Mouse (Mus musculus) c-Kit-positive CD71-positive TER-119-positive erythroid progenitor cells, embryonic 14.5 days (primary cell): ENCODE results near the gene Tinf2.

Experiments
- DNase-seq: peaks from one replicate; pipeline ENCODE4 v3.0.0-alpha.2; 2013; ENCODE audit warnings: low spot score

The Tinf2 gene

DNA sequence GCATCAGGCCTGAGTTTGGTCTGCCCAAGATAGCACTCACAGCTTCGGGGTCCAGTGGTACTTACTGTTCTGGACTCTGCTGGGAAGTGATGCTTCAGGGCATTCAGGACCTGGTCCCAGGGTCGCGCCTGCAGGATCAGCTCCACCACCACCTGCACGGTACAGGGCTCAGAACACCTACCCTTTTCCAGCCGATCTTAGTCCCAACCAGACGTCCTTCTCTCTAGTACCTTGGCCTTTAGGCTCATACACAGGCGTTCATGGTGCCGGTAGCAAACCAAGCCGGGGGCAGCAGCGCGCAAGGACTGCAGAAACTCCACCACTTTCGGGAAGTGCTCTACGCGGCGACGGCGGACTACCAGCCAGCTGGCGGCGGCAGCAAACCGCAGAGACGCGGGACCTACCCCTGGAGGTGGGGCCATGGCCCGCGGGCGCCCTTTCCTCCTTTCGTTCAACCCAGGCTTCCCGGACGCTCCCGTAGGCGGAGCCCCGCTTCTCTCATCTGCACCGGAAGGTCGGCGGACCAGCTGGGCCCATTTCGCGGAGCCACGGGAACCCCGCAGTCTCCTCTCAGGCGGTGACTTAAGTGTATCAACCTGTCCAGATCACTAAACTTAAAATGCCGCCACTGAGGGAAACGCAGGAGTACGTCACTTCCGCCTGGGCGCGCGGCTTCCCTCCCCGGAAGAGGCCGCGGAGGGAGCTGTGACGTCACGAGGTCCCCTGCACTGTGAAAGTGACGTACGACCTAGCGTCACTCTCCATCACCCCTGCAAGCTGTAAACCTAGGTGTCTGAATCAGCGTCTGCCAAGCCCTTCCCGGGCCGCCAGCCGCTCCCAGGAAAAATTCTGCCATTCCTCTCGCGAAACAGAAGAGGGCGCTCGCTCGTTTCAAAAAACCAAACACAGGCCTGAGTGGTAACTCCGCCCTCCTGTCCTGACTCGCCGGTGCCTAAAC, at the start of gene Tinf2:
Gene Tinf2 (minus strand): TSS at position 661 of the 958 bp plus-strand sequence.
- peak; percentile 96 for DNase-seq

DNA sequence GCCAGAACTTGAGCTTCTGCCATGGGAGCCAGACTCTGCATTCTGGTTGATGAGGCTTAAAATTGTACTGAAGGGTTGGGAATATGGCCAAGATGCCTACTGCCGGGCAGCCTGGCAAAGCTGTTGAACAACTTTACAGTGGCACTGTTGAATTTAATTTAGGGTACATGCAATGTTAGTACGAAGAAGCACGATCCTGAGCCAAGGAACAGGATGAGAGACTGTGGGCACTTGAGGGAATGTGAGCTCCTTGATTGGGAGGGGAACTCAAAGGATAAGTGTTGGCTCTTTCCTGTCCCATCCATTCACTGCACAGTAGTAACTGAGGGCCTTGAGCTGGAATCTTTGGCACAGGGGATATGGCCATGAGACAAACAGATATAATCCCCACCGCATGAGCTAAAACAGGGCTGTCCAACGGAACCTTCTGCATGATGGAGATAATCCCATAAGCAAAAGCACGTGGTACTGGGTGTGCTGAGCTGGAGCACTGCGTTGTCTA, 49.0 kb upstream of the Tinf2 start:
- no peak for DNase-seq

DNA sequence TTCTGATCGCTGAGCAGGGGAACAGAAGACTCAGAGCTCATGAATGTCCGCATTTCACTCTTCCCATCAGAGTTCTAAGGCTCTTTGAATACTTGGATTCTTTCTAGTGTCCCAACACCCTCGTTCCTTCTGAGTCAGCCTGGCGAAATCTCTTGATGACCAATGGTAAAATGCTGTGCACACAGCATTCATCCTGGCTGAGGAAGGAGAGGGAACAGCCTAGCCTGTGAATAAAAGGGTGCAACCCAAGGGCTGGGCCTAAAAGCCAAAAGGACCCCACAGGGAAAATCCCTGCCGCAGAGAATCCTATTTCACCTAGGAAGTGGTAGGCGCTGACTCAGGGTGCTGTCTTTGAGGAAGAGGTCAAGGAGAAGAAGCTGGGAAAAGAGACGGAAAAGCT, 48.5 kb upstream of the Tinf2 start:
- no peak for DNase-seq

DNA sequence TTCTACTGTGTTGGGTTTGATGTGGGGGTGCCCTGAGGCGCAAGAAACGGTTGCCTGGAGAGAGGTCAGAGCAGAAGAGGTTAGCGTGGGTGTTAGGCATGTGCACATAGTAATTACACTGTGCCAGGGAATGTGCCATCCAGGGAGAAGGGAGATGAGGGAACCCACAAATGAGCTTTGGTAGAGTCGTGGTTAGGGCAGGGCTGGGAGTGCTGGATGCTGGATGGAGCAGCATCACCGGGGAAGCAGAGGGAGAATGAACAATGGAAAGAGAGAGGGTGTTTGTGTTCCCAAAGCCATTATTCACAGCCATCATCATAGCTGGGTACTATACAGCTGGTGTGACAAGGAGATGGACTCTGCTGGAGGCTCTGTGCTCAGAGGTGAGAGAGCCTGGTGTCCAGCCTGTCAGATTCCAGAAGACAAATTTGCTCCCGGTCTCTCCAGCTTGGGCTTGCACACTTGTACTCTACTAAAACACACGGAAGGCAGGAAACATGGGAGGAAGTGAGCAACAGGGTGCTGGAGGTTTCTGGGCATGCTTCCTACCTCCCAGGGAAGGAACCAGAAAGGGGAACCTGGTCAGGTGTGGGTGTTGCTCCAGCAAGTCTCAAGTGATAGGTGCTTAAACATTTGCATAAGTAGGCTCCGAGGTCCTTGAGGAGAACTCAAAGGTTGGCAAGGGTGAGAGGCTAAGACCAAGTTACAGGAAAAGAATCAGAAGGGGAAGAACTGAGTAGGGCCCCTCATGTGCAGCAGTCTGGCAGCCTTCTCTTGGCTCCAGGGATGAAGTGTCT, 46.5 kb upstream of the Tinf2 start:
- DNase-seq: no peak

DNA sequence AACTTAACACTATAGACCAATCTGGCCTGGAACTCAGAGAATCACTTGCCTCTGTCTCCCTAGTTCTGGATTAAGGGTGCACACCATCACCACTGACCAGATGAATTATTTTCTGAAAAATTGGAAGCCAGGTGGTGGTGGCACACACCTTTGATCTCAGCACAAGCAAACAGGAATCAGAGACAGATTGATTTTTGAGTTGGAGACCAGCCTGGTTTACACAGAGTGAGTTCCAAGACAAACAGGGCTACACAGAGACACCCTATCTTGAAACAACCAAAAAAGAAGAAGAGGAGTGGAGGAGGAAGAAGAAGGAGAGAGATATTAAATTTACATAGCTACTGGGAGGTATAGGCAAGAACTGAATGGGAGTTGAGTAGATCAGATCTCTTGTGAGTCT, 44.6 kb upstream of the Tinf2 start:
- no peak for DNase-seq

DNA sequence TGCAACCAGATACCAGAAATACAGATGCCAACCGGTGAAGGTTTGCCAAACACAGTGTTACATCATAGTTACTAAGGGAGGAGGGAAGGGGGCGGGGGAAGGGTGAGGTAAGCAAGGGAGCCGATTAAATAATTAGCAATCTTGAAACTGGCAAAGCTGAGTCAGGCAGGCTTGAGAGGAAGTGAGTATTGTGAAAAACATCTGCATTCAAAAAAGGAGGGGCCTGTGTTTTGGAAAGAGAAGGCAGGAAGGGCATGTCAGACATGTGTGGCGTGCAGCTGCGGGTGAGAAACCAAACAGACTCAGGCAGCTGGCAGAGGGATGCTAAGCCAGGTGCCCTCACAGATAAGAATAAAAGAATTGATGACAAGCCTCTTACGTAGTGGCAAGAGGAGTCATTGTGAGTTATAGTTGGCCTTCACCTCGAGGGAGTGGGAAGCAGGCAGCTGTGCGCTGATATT, 42.8 kb upstream of the Tinf2 start:
- DNase-seq: no peak

DNA sequence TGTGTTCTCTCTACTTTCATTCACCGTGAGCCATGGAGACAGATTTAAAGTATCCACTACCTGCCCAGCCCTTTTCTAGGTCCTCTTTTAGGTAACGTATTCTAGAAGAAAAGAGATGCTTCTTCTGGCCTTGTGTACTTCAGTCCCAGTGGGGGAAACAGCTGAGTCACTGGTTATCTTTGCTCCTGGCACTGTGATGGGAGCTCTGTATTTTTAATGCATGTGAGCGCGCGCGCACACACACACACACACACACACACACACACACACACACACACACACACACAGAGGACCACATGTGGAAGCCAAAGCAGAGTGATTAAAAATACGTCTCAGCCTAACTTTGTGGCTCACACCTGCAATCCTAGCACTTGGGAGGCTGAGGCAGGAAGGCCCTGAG, 41.8 kb upstream of the Tinf2 start:
- DNase-seq: no peak

DNA sequence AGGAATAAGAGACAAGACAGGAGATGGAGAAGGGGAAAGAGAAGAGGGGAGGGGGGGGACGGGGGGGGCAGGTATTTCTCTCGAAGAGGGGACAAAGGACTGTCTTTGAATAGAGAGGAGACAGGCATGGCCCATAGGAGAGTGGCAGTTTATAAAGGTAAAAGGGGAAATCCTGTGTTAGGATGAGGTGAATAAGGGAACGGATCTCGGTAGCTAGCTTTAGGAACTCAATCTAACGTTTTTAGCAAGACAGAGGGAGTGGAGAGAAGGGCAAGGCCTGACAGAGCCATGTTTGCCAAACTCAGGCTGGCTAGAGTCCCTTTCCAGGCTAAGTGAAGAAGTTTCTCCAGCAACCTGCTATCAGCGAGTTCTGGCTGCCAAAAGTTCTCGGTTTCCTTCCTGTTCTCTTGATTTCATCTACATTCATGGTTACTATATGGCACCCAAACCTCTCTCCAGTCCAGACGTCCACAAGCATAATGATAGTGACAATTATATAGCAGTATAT, 40.9 kb upstream of the Tinf2 start:
- DNase-seq: no peak

DNA sequence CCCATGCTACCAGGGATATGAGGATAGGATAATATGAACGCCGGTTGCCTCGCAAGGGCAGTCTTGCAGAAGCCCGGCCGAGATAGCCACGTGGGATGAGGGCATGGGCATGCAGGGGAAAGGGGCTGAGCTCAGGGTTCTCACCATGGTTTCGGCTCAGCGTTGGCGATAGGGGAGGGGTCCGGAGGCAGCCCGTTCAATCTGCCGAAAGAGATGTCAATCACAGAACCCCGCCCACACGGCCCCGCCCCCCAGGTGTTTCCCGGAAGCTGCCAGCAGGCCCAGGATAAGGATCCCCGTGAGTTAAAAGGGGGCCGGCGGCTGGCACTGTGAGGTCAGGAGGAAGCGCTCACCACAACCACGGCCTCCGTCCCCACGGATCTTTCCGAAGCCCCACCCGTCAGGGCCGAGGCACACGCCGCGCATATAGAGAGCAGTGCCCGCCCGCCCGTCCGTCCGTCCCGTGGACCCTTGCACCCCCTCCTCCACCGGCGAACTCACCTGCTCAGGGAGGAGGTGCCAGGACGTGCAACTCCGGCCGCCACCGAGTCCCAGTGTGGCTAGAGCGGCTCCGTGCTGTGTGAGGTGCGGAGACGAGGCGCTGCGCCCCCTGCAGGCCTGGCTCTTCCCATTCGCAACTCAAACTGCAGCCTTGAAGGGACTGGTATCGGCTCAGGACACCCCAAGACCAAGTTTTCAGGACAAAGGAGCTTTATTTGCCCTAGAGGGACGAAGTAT, 40.2 kb upstream of the Tinf2 start, which contains the start of gene Rabggta:
Gene Rabggta (minus strand): TSS at position 564 of the 738 bp plus-strand sequence.
- peak; percentile 91 for DNase-seq

DNA sequence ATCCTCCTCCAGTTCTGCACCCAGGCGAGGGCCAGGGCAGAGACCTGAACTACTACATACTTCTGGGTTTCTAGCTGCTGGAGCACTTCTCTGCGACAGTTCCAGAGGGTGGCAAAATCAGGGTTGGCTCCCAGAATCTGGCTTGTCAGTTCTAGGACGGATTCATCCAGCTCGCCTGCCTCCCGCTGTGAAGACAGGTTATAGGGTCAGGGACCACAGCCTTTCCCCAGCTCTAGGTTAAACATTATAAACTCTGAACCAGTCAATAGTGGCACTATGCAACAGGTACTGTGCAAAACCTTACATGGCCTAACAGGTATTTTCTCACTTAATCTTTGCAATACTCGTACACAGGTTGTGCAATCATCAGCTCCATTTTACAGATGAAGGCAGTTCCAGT, 39.5 kb upstream of the Tinf2 start:
- DNase-seq: no peak

DNA sequence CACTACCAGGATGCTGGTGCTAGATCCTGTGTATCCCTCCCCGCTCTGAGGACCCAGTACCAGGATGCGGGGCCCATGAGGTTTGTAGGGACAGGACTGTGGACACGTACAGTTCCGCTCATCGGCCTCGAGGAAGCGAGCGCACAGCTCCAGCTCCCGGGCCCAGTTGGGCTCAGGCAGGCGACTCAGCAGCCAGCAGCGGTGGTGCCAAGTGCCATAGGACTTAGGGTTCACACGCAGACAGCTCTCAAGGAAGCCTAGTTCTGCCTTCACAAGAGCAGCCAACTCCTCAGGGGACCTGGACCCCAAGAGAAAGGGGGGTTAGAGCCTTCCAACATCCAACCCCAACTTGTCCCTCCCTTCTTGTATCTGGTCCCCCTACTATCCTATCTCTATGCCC, 39.0 kb upstream of the Tinf2 start:
- DNase-seq: no peak

DNA sequence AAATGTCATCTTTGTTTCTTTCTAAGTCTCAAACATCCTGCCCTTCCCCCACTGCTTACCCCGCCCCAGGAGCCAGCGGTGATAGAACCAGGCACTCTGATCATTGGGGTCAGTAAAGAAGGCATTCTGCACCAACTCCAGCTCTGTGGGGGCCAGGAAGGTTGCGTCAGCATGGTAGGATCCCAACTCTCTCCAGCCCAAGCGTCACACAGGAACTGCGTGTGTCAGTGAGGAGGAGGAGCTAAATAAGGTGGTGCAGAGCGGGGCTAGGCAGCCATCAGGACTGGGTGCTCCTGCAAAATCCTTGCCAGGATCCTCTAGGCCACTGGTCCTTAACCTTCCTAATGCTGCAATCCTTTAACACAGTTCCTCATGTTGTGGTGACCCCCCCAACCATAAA, 38.1 kb upstream of the Tinf2 start:
- no peak for DNase-seq

DNA sequence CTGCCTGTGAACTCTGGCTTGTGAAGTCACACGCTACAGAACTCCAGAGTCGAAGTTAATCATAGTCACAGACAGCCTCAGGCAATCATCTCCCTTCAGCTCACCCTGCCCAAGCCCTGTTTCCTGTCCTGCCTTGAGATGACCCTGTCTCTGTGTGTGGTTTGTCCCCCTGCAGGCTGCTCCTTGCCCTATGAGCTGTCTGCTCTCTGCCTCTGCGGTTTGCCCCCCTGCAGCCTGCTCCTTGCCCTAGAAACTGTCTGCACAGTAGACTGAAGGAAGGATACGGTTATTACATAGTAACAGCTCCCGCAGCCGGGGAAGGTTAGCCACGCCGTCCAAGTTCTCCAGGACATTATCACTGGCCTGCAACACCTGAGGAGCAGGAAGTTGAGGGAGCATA, 35.3 kb upstream of the Tinf2 start:
- DNase-seq: no peak

DNA sequence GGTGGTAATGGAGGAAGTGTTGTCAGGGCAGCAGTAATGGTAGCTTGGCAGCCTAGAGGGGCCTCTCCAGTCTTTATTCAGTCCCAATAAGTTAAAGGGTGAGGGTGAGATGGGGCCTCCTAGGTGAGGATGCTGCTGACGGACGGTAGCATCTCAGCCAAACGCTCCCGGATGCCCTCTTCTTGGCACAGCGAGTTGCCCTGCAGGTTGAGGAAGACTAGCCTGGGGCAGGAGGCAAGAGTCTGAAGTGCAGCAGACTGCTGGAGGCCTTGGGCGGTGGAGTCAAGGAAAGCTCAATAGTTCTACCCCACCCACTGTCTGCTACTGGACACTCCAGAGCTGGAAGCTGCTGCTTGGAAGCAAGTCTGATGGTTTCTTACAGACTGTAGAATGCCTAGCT, 34.7 kb upstream of the Tinf2 start:
- DNase-seq: no peak

DNA sequence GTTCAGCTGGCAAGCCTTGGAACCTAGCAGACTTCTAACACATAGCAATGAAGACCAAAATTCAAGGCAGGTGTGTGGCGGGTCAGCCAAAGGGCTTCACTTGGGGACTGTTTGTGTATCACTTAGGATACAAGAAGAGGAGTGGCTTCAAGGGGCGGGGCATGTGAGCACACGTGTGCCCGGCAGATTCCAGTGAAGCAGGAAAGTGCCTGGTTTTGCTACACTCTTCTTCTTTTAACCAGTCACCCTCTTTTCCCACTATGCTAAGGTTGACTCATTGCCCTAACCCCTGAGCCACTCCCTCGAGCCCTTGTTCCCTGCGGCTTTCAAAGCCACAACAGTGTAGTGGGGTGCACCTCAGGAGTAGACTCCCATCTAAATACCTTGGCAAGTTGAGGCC, 33.3 kb upstream of the Tinf2 start:
- no peak for DNase-seq

DNA sequence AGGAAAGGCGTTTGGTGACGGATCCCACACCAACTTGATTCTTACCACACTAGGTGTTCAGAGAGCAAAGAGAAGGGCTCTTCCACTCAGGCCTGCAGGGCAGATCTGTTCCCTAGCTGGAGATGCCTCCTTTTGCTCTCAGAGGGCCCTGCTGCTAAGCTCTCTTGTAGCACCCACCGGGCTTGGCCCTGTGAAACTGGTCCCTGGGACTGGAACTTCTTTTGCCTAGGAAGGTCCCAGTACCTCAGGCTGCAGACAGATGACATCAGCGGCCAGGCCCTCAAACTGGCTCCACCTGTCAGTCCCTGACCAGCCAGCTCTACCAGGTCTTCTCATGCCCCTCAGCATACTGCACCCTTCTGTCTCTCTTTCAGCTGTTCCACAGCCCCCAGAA, 32.1 kb upstream of the Tinf2 start, which contains the start of gene Tgm1:
Gene Tgm1 (minus strand): TSS at position 198 of the 394 bp plus-strand sequence.
- no peak for DNase-seq

DNA sequence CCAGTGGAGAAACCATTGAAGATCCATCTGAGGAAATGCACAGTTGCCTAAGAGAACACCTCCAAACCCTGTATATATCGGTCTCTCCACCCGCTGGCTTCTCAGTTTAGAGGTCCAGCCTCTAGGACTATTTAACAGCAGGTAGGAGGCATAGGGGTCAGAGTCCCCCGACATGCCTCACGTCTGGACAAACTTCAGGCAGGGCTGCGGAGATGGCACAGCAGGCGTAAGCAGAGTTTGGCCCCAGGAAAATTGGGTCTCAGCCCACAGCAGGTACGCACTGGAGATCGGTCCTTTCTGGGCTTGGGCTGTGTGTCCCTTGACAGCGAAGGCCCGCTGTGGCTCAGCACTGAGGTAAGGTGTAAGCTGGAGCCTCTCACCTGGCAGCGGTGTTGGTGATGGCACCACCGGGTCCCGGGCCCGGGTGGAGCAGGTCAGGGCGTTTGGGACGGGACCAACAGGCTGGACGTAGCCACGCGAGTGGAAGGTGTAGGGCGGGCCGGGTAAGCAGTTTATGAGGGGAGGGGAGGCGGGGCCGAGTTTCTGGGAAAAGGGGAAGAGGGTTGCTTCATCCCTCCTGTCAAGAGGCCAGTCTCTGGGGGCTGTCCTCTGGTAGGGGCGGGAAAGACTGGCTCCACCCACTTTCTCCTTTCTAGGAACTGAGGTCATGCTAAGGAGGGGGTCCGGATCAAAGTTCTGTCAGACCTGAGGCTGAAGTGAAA, 31.5 kb upstream of the Tinf2 start:
- DNase-seq: no peak

DNA sequence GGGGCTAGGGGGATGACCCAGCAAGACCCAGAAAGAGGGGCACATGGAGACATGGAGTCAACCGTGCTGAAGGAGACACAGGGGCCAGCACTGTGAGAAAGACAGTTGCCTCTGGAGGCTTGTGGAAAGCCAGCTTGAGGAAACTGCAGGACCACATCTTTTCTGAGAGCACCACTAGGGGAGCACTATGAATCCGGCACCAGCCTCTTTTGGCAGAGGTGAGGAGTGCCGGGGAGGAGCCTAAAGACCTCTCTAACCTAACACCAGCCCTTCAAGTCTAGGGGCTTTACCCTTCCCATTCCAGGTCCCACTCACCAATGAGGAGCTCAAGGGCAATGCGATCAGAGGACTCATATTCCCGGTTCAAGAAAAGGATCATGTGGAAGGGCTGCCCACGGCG, 30.2 kb upstream of the Tinf2 start:
- no peak for DNase-seq

DNA sequence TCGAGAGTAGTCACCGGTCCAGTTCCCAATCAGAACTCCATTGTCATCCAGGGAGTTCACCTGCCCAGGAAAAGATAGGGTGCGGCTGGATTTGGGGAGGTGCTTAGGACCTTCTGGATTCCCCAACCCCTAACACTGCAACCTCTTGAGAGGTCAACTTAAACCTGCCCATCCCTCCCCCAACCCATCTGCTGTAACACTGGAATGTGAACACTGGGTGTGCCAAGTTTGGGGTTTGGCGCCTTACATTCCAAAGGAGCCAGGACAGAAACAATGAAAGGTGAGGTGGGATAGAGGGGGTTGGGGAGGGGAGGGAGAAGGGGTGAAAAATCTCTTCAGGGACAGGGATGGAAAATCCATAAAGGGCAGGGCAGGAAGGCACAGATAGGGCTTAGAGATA, 27.9 kb upstream of the Tinf2 start:
- DNase-seq: no peak

DNA sequence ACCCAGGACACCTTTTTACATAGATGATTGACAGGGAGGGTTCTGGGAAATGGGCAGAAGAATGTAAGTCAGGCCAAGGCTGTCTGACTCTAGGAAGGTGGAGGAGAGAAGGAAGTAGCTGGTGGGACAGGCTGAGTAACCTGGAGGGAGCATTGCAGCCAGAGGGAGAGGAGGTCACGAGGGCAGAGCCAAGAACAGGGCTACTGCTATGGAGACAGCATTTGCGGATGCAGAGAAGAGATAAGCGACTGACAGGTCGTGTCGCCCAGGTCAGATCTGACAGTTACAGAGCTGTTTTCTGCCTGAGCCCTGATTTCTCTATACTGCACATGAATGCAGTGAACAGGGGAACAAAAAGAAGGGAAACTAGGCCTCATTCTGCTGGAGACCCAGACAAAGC, 25.8 kb upstream of the Tinf2 start:
- DNase-seq: no peak

DNA sequence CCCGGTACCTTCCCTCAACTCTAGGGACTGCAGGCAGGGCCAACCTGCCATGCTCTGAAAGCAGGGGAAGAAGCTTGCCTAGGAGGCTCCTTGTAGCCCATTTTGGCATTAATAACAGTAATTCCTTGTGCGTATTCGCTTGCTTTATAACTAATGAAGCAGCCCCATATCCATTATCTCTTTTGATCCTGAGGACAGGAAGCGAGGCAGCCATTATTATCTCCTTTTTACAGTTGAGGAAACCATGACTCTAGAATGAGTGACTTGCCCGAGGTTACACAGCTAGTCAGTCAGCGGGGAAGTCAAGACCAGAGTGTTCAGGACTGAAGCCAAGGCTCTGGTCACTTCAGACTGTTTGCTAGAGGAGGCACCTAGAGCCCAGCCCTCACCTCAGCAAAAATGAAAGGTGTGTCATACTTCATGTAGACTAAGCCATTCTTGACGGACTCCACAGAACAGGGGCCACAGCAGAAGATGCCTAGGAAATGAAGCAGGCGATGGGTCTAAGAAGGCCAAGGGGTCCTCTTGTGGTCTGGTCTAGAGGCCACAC, 24.5 kb upstream of the Tinf2 start:
- no peak for DNase-seq
